Mouse (Mus musculus) limb, embryonic 10.5 days (tissue): ENCODE measurements around the gene Amn. TPM values are rescaled to one million over a fixed set of nuclear protein-coding genes. Genes with fewer than 3 reads are reported as not detected.

ENCODE experiments used
- DNase-seq: peaks from one replicate; pipeline ENCODE4 v3.0.0-alpha.2; 2017; ENCODE audit warnings: low spot score
- H3K27ac ChIP-seq: fragments of 300-500 bp; sonication (generic); 2 replicates; pipeline ENCODE4 v1.5.1; 2016; ENCODE audit warnings: mild to moderate bottlenecking
- H3K27me3 ChIP-seq: fragments of 300-500 bp; sonication (generic); 2 replicates; pipeline ENCODE4 v1.6.1; 2016; ENCODE audit warnings: low read depth, mild to moderate bottlenecking; ENCODE audit not compliant: poor library complexity, severe bottlenecking
- H3K36me3 ChIP-seq: fragments of 300-500 bp; sonication (generic); 2 replicates; pipeline ENCODE4 v1.6.1; 2016; ENCODE audit warnings: mild to moderate bottlenecking, moderate library complexity
- H3K4me1 ChIP-seq: fragments of 300-500 bp; sonication (generic); 2 replicates; pipeline ENCODE4 v1.6.1; 2016
- H3K4me3 ChIP-seq: fragments of 300-500 bp; sonication (generic); 2 replicates; pipeline ENCODE4 v1.5.1; 2016; ENCODE audit warnings: mild to moderate bottlenecking, moderate library complexity
- H3K9me3 ChIP-seq: fragments of 300-500 bp; sonication (generic); replicated peaks from 2 replicates; pipeline ENCODE4 v1.6.1; 2016; ENCODE audit warnings: mild to moderate bottlenecking
- WGBS: fragments of 180-500 bp; shearing (Covaris S2); methylation state at CpG from one replicate; pipeline ENCODE4 v1.1.7; 2016; 5-methylcytosine and 5-hydroxymethylcytosine counted together
- polyA plus RNA-seq: library from polyadenylated mRNA; unstranded; fragments of >200 nt; fragmentation: Nextera tagmentation; extraction: Ambion mirVana; gene quantifications from 2 replicates; pipeline ENCODE4 v1.2.1, GENCODE M21; 2016

The Amn gene
- polyA plus RNA-seq, 1 experiment from 2014 or later = 0.33 TPM

DNA sequence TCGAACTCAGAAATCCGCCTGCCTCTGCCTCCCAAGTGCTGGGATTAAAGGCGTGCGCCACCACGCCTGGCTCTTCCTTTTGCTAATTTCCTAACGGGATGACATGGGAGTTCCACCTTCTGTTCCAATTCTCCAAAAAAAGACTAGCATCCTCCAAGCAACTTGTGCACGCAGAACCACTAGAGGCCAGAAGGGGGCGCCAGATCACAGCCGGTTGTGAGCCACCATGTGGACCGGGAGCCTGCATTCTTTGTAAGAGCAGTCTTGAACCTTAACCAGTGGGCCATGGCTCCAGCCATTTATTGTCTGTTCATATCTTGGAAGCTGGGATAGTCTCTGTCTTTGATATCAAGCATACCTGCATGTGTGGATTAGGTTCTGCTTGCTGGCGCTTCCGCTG, 1.5 kb downstream of the Amn start:
- peaks cover 88% of the 10 kb centered on the region for H3K27me3 ChIP-seq
- H3K4me3 ChIP-seq = no peak overlapping the region
- WGBS = 22% methylated on average over 12 of the region's 12 CpGs
- H3K36me3 ChIP-seq = no peaks in the 10 kb centered on the region; the same call in 1 of the 2 replicates
- H3K27ac ChIP-seq = no peak overlapping the region
- DNase-seq = peak; percentile 92
- peaks cover 46% of the 10 kb centered on the region for H3K4me1 ChIP-seq
- H3K9me3 ChIP-seq = no peaks in the 10 kb centered on the region

- no peaks in the 10 kb centered on the region for H3K36me3 ChIP-seq
- H3K27ac ChIP-seq = no peak overlapping the region
- DNase-seq = peak; percentile 58
These were observed 3.1 kb downstream of the Amn start for GRCm38 (mm10) chr12:111274006-111274405.

DNA sequence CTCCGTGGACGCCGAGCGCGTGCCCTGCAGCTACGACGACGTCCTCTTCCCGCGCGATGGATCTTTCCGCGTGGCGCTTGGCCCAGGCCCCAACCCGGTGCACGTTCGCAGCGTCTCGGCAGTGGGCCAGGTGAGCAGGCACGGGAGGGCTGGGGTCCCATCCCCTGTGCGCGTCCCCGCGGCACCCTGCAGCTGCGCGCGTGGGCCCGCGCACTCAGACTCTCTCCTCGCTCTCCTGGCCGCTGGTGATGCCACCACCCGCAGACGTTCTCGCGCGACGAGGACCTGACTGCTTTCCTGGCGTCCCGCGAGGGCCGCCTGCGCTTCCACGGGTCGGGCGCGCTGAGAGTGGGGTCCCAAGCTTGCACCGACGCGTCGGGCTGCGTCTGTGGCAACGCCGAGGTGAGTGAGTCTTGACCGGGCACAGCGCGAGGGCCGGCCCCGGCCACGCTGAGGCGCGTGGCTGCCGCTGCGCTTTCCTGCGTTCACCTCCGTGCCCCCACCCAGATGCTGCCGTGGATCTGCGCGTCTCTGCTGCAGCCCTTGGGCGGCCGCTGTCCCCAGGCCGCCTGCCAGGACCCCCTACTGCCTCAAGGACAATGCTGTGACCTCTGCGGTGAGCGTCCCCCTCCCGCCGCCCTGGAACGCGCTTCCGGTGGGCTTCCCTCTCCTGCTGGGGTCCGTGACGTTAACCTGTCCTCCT, 3.7 kb downstream of the Amn start:
- 0 out of 2 replicates have a peak, but pooled peaks cover 3% of the 10 kb centered on the region for H3K9me3 ChIP-seq
- H3K4me3 ChIP-seq = peak overlapping the region; percentile 45
- H3K36me3 ChIP-seq = no peaks in the 10 kb centered on the region
- peak; percentile 56 for DNase-seq
- H3K27me3 ChIP-seq = peaks cover 82% of the 10 kb centered on the region
- peak overlapping the region; percentile 59; the same call in 1 of the 2 replicates for H3K27ac ChIP-seq
- H3K4me1 ChIP-seq = peaks cover 40% of the 10 kb centered on the region
- WGBS = 3% methylated on average over 80 of the region's 80 CpGs

More at GRCm38 (mm10) chr12:111274006-111274405, 3.1 kb downstream of the Amn start:
- H3K4me3 ChIP-seq = peak overlapping the region; percentile 45
- peaks cover 88% of the 10 kb centered on the region for H3K27me3 ChIP-seq
- 4% methylated on average over 28 of the region's 28 CpGs for WGBS
- no peaks in the 10 kb centered on the region for H3K9me3 ChIP-seq
- H3K4me1 ChIP-seq = peaks cover 40% of the 10 kb centered on the region

DNA sequence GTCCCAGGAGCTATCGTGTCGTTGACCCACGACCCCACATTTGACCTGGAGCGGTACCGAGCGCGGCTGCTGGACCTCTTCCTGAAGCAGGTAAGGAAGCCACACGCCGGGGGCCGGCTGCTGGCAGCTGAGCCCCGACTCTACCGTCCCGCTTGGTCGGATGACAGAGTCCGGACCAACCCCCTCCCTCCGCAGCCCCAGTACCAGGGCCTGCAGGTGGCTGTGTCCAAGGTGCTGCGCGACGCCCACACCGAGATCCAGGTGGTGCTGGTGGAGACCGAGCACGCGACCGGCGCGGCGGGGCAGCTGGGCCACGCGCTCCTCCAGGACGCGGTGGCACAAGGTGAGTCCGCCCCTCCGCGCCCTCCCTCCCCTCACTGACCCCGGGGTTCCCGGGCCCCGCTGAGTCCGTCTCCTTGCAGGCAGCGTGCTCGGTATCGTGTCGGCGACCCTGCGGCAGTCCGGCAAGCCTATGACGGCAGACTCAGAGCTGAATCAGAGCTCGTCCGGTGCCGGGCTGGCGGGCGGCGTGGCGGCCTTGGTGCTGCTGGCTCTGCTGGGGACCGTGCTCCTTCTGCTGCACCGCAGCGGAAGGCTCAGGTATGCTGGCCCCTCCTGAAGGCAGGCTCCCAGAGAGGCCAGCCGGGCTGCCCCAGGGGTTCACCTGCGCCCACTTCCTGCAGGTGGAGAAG, 4.4 kb downstream of the Amn start:
- Histone ChIP-seq H3K27ac (no peak overlapping the region; the same call in 1 of the 2 replicates), H3K36me3 (no peaks in the 10 kb centered on the region), H3K4me3 (peak overlapping the region; percentile 45), H3K9me3 (0 out of 2 replicates have a peak, but pooled peaks cover 3% of the 10 kb centered on the region), H3K27me3 (peaks cover 75% of the 10 kb centered on the region), H3K4me1 (peaks cover 40% of the 10 kb centered on the region)
- under 1% methylated on average over 58 of the region's 58 CpGs for WGBS
- peak; percentile 63 for DNase-seq

- WGBS = 49% methylated on average over 6 of the region's 6 CpGs
These were observed 5.5 kb downstream of the Amn start for GRCm38 (mm10) chr12:111276371-111276770.

GRCm38 (mm10) chr12:111283573-111283972, 12.7 kb downstream of the Amn start:
- Histone ChIP-seq H3K4me1 (peaks cover 25% of the 10 kb centered on the region), H3K4me3 (no peak overlapping the region), H3K36me3 (no peaks in the 10 kb centered on the region), H3K27me3 (peaks cover 11% of the 10 kb centered on the region), H3K27ac (no peak overlapping the region), H3K9me3 (0 out of 2 replicates have a peak, but pooled peaks cover 3% of the 10 kb centered on the region)
- no peak for DNase-seq
- WGBS = 77% methylated on average over 4 of the region's 4 CpGs

More at GRCm38 (mm10) chr12:111276371-111276770, 5.5 kb downstream of the Amn start:
- H3K4me3 ChIP-seq = no peak overlapping the region
- H3K27ac ChIP-seq = no peak overlapping the region
- DNase-seq = no peak
- 0 out of 2 replicates have a peak, but pooled peaks cover 3% of the 10 kb centered on the region for H3K9me3 ChIP-seq
- H3K36me3 ChIP-seq = no peaks in the 10 kb centered on the region
- H3K4me1 ChIP-seq = peaks cover 30% of the 10 kb centered on the region
- peaks cover 64% of the 10 kb centered on the region for H3K27me3 ChIP-seq

DNA sequence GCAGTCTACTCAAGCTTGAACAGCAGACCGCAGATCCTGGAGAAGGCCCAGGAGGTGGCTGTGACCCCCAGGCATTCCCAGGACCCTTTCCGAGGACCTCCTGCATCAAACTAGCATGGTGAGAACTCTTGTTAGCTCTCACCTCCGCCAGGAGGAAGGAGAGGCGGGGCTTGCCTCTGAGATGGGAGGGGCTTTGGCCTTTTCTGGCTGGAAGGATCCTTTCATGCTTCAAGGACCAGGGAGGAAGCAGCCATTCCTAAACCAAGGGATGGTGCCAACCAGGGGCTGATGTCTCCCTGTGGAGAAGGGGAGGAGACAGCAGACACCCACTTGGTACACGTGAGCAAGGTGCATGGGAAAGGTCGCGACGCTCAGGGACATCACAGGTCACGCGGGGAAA, 13.6 kb downstream of the Amn start:
- H3K4me1 ChIP-seq = peaks cover 31% of the 10 kb centered on the region
- DNase-seq = peak; percentile 50
- H3K27ac ChIP-seq = peak overlapping the region; percentile 37; the same call in 1 of the 2 replicates
- H3K9me3 ChIP-seq = no peaks in the 10 kb centered on the region
- H3K36me3 ChIP-seq = no peaks in the 10 kb centered on the region
- H3K4me3 ChIP-seq = peak overlapping the region; percentile 45
- 24% methylated on average over 10 of the region's 10 CpGs for WGBS
- H3K27me3 ChIP-seq = peaks cover 11% of the 10 kb centered on the region

DNA sequence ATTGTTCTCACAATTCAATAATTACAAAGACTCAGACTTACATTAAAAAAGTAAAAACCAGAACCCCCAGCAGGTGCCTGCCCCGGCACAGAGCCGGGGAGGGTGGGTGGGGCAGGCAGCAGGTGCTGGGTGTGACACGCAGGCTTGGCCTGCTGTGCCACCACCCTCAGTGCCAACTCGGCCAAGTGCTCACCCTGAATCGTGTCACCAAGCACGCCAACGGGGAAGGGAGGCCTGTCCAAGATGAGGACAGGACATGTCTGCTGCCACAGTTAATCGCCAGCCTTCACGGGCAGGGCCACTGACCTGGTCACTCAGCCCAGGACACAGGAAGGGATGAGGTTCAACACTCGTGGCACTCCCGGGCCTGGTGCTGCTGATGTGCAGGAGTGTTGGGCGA, 22.1 kb downstream of the Amn start:
- no peak overlapping the region for H3K4me3 ChIP-seq
- peaks cover 10% of the 10 kb centered on the region; the same call in 1 of the 2 replicates for H3K4me1 ChIP-seq
- H3K27me3 ChIP-seq = no peaks in the 10 kb centered on the region
- WGBS = 94% methylated on average over 12 of the region's 12 CpGs
- no peaks in the 10 kb centered on the region for H3K9me3 ChIP-seq
- no peak overlapping the region for H3K27ac ChIP-seq
- DNase-seq = no peak
- H3K36me3 ChIP-seq = peaks cover 81% of the 10 kb centered on the region

- 96% methylated on average over 27 of the region's 27 CpGs for WGBS
These were observed 30.6 kb downstream of the Amn start for GRCm38 (mm10) chr12:111301322-111302017.

DNA sequence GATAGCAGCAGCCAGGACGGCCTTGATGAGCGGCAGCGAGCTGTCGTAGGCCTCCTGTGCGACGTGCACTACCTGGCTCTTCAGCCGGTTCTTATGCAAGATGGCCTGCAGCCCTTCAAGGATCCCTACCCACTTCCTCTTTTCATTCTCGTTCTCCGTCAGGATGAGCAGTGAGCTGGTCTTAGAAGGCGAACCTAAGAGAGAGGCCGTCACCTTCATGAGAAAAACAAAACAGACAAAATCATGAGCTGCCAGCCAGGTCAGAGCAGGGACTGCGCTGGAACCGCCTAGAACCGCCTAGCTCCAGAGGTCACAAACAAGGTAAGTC, 31.1 kb downstream of the Amn start:
- Histone ChIP-seq H3K4me1 (no peaks in the 10 kb centered on the region), H3K27me3 (no peaks in the 10 kb centered on the region), H3K36me3 (peaks cover 97% of the 10 kb centered on the region), H3K9me3 (no peaks in the 10 kb centered on the region), H3K4me3 (no peak overlapping the region), H3K27ac (no peak overlapping the region)
- no peak for DNase-seq
- WGBS = 95% methylated on average over 14 of the region's 14 CpGs

More at GRCm38 (mm10) chr12:111301322-111302017, 30.6 kb downstream of the Amn start:
- Histone ChIP-seq H3K27ac (no peak overlapping the region), H3K4me3 (no peak overlapping the region), H3K9me3 (no peaks in the 10 kb centered on the region), H3K27me3 (no peaks in the 10 kb centered on the region), H3K36me3 (peaks cover 97% of the 10 kb centered on the region), H3K4me1 (no peaks in the 10 kb centered on the region)
- no peak for DNase-seq

DNA sequence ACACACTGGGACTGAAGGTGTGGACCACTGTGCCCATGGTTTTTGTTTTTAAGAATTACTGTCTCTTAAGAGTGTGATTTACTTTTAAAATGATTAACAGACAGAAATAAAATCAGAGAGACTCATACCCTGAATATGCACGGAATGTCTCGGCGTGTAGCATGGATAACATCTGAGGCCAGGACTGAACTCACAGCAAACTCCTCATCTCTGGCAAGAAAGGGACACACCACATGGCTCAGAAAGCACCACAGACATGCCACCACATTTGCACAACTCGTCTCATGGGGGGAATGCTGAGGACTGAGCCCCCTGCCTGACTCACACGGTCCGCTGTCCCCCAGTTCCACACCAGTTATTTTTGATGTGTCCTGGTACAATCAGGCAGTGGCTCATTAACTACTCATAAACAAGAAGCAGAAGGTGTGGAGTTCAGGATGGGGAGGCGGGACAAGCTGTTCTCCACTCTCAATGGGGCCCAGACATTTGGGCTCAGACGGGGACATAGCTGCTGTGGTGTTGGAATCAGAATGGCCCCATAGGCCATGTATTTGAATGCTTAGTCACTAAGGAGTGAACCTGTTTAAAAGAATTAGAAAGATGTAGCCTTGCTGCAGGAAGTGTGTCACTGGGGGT, 32.9 kb downstream of the Amn start:
- WGBS = 91% methylated on average over 8 of the region's 8 CpGs
- no peak for DNase-seq
- H3K36me3 ChIP-seq = peaks cover 94% of the 10 kb centered on the region

DNA sequence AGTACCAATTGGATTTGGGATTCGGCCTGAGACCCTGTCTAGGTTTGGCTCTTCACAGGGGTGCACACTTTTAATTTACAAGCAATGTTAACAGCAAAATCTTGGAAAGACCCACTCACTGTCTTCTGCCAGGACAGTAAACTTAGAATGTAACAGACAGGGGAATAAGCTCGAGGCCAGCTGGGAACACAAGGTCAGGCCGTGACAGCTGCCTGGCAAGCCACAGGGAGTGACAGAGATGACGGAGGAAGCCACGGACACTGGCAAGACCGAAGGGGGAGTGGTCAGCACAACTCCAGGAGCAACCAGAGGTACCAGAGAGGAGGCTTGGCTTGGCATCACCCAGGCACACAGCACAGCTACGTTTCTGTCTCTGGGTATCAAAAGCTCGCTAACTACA, 35.9 kb downstream of the Amn start:
- DNase-seq = no peak

More for the DNA sequence above, 32.9 kb downstream of the Amn start:
- Histone ChIP-seq H3K4me3 (no peak overlapping the region), H3K27ac (no peak overlapping the region), H3K4me1 (no peaks in the 10 kb centered on the region), H3K27me3 (no peaks in the 10 kb centered on the region), H3K9me3 (no peaks in the 10 kb centered on the region)

More for the DNA sequence above, 35.9 kb downstream of the Amn start:
- 88% methylated on average over 8 of the region's 8 CpGs for WGBS
- Histone ChIP-seq H3K4me3 (no peak overlapping the region), H3K27me3 (no peaks in the 10 kb centered on the region), H3K4me1 (no peaks in the 10 kb centered on the region), H3K9me3 (no peaks in the 10 kb centered on the region), H3K36me3 (peaks cover 97% of the 10 kb centered on the region), H3K27ac (no peak overlapping the region)
